Mouse (Mus musculus) MEL (cell line): Measurements from ENCODE around the gene Arx. TPM values are rescaled to one million over a fixed set of nuclear protein-coding genes. Genes with fewer than 3 reads are reported as not detected.

ENCODE experiments used
- DNase-seq: peaks from one replicate; pipeline ENCODE4 v3.0.0; 2011; ENCODE audit warnings: low read depth, low spot score
- H3K27ac ChIP-seq: 2 replicates; pipeline ENCODE4 v1.5.1; 2012; ENCODE audit warnings: low read depth, mild to moderate bottlenecking, control low read depth, low read length, moderate library complexity; ENCODE audit not compliant: control insufficient read depth
- H3K27me3 ChIP-seq, 2 experiments: fragments of 150-350 bp in 1 of 2; sonication (generic) in 1 of 2; 2 replicates each; pipeline ENCODE4 v1.6.1; 2012; ENCODE audit warnings: low read length in 2 of 2, mild to moderate bottlenecking in 2 of 2, improper control_type of control experiment in 1 of 2, moderate library complexity in 1 of 2; ENCODE audit not compliant: insufficient read depth in 2 of 2, control insufficient read depth in 1 of 2
- H3K36me3 ChIP-seq, 2 experiments: 2 replicates each; pipeline ENCODE4 v1.6.1; 2012 to 2014; ENCODE audit warnings: low read length in 2 of 2, improper control_type of control experiment in 1 of 2, inconsistent platforms in 1 of 2, mild to moderate bottlenecking in 1 of 2; ENCODE audit not compliant: insufficient read depth in 2 of 2, control insufficient read depth in 1 of 2
- H3K4me1 ChIP-seq, 2 experiments: fragments of 150-350 bp in 1 of 2; sonication (generic) in 1 of 2; 2 replicates each; pipeline ENCODE4 v1.6.1; 2012; ENCODE audit warnings: low read length in 2 of 2, improper control_type of control experiment in 1 of 2, mild to moderate bottlenecking in 1 of 2; ENCODE audit not compliant: insufficient read depth in 2 of 2, control insufficient read depth in 1 of 2
- H3K4me3 ChIP-seq, 2 experiments: fragments of 150-350 bp in 1 of 2; sonication (generic) in 1 of 2; 2 replicates each; pipeline ENCODE4 v1.5.1; 2012; ENCODE audit warnings: low read depth in 2 of 2, low read length in 2 of 2, mild to moderate bottlenecking in 2 of 2, moderate library complexity in 2 of 2, control low read depth in 1 of 2, improper control_type of control experiment in 1 of 2; ENCODE audit not compliant: control insufficient read depth in 1 of 2, insufficient read depth in 1 of 2
- H3K79me2 ChIP-seq: 2 replicates; pipeline ENCODE4 v1.6.1; 2012; ENCODE audit warnings: mild to moderate bottlenecking, low read length, moderate library complexity; ENCODE audit not compliant: control insufficient read depth, poor library complexity, insufficient read depth
- H3K9ac ChIP-seq: 2 replicates; pipeline ENCODE4 v1.6.1; 2012; ENCODE audit warnings: low read depth, mild to moderate bottlenecking, control low read depth, low read length, moderate library complexity; ENCODE audit not compliant: control insufficient read depth, poor library complexity, severe bottlenecking
- H3K9me3 ChIP-seq: fragments of 150-350 bp; sonication (generic); replicated peaks from 2 replicates; pipeline ENCODE4 v1.6.1; 2012; ENCODE audit warnings: mild to moderate bottlenecking, low read length, improper control_type of control experiment, moderate library complexity; ENCODE audit not compliant: insufficient read depth
- CTCF ChIP-seq, 3 experiments: IDR thresholded peaks in 2 of 3; conservative IDR thresholded peaks in 1 of 3; 2 replicates each; pipeline ENCODE4 v1.5.1; 2011 to 2012; ENCODE audit warnings: low read length in 3 of 3, low read depth in 2 of 3, mild to moderate bottlenecking in 2 of 3, improper control_type of control experiment in 1 of 3, inconsistent platforms in 1 of 3, mixed read lengths in 1 of 3, moderate library complexity in 1 of 3; ENCODE audit not compliant: control insufficient read depth in 1 of 3, insufficient read depth in 1 of 3, poor library complexity in 1 of 3, severe bottlenecking in 1 of 3
- E2F4 ChIP-seq: IDR thresholded peaks from 2 replicates; pipeline ENCODE4 v1.6.1; 2011; ENCODE audit warnings: low read depth, low read length, improper control_type of control experiment, borderline replicate concordance
- ELF1 ChIP-seq: IDR thresholded peaks from 2 replicates; pipeline ENCODE4 v1.6.1; 2014; ENCODE audit warnings: low read depth, mild to moderate bottlenecking, inconsistent platforms, low read length, improper control_type of control experiment, moderate library complexity
- EP300 ChIP-seq, 2 experiments: IDR thresholded peaks; 2 replicates each; pipeline ENCODE4 v1.6.1; 2011; ENCODE audit warnings: improper control_type of control experiment in 2 of 2, low read length in 2 of 2, low read depth in 1 of 2, mild to moderate bottlenecking in 1 of 2
- ETS1 ChIP-seq: IDR thresholded peaks from 2 replicates; pipeline ENCODE4 v1.6.1; 2012; ENCODE audit warnings: low read depth, mild to moderate bottlenecking, inconsistent platforms, low read length, improper control_type of control experiment, moderate library complexity
- GABPA ChIP-seq: IDR thresholded peaks from 2 replicates; pipeline ENCODE4 v1.6.1; 2012; ENCODE audit warnings: low read depth, mild to moderate bottlenecking, inconsistent platforms, low read length, improper control_type of control experiment, moderate library complexity
- HCFC1 ChIP-seq: IDR thresholded peaks from 2 replicates; pipeline ENCODE4 v1.6.1; 2012; ENCODE audit warnings: low read depth, mild to moderate bottlenecking, inconsistent platforms, low read length, improper control_type of control experiment, moderate library complexity
- JUND ChIP-seq: IDR thresholded peaks from 2 replicates; pipeline ENCODE4 v1.6.1; 2011; ENCODE audit warnings: low read depth, mild to moderate bottlenecking, improper control_type of control experiment, low read length
- MAX ChIP-seq: IDR thresholded peaks from 2 replicates; pipeline ENCODE4 v1.6.1; 2011; ENCODE audit warnings: low read length, improper control_type of control experiment
- MAZ ChIP-seq: IDR thresholded peaks from 2 replicates; pipeline ENCODE4 v1.6.1; 2012; ENCODE audit warnings: low read depth, mild to moderate bottlenecking, inconsistent platforms, low read length, improper control_type of control experiment
- MXI1 ChIP-seq: IDR thresholded peaks from 2 replicates; pipeline ENCODE4 v1.6.1; 2011; ENCODE audit warnings: mild to moderate bottlenecking, low read depth, low read length, improper control_type of control experiment
- NELFE ChIP-seq: IDR thresholded peaks from 2 replicates; pipeline ENCODE4 v1.6.1; 2011; ENCODE audit warnings: low read depth, low read length, improper control_type of control experiment
- NRF1 ChIP-seq: IDR thresholded peaks from 2 replicates; pipeline ENCODE4 v1.6.1; 2014; ENCODE audit warnings: low read depth, mild to moderate bottlenecking, inconsistent platforms, low read length, improper control_type of control experiment, moderate library complexity; ENCODE audit not compliant: poor library complexity, insufficient read depth, severe bottlenecking
- POLR2A ChIP-seq, 2 experiments: IDR thresholded peaks; 2 replicates each; pipeline ENCODE4 v1.6.1; 2011 to 2012; ENCODE audit warnings: low read length in 2 of 2, mild to moderate bottlenecking in 2 of 2, control low read depth in 1 of 2, improper control_type of control experiment in 1 of 2, low read depth in 1 of 2, moderate library complexity in 1 of 2; ENCODE audit not compliant: control insufficient read depth in 1 of 2, insufficient read depth in 1 of 2, poor library complexity in 1 of 2
- POLR2AphosphoS2 ChIP-seq: IDR thresholded peaks from 2 replicates; pipeline ENCODE4 v1.6.1; 2011; ENCODE audit warnings: low read length, improper control_type of control experiment
- RCOR1 ChIP-seq: IDR thresholded peaks from 2 replicates; pipeline ENCODE4 v1.6.1; 2012; ENCODE audit warnings: low read depth, mild to moderate bottlenecking, inconsistent platforms, low read length, improper control_type of control experiment
- TAL1 ChIP-seq: IDR thresholded peaks from 2 replicates; pipeline ENCODE4 v1.6.1; 2012; ENCODE audit warnings: mild to moderate bottlenecking, inconsistent platforms, low read length, moderate library complexity, mixed read lengths
- TCF12 ChIP-seq: IDR thresholded peaks from 2 replicates; pipeline ENCODE4 v1.6.1; 2014; ENCODE audit warnings: low read depth, mild to moderate bottlenecking, inconsistent platforms, low read length, improper control_type of control experiment, moderate library complexity
- USF1 ChIP-seq: IDR thresholded peaks from 2 replicates; pipeline ENCODE4 v1.6.1; 2014; ENCODE audit warnings: low read depth, mild to moderate bottlenecking, inconsistent platforms, low read length, improper control_type of control experiment, moderate library complexity
- USF2 ChIP-seq, 2 experiments: IDR thresholded peaks; 2 replicates each; pipeline ENCODE4 v1.6.1; 2011 to 2012; ENCODE audit warnings: improper control_type of control experiment in 2 of 2, low read length in 2 of 2, borderline replicate concordance in 1 of 2, inconsistent platforms in 1 of 2, low read depth in 1 of 2, mild to moderate bottlenecking in 1 of 2; ENCODE audit not compliant: insufficient read depth in 1 of 2
- ZC3H11A ChIP-seq: IDR thresholded peaks from 2 replicates; pipeline ENCODE4 v1.6.1; 2012; ENCODE audit warnings: low read depth, mild to moderate bottlenecking, inconsistent platforms, low read length, improper control_type of control experiment
- ZKSCAN1 ChIP-seq: IDR thresholded peaks from 2 replicates; pipeline ENCODE4 v1.6.1; 2012; ENCODE audit warnings: low read depth, mild to moderate bottlenecking, inconsistent platforms, low read length, improper control_type of control experiment, moderate library complexity
- ZMIZ1 ChIP-seq: IDR thresholded peaks from 2 replicates; pipeline ENCODE4 v1.6.1; 2012; ENCODE audit warnings: low read depth, mild to moderate bottlenecking, inconsistent platforms, low read length, improper control_type of control experiment, moderate library complexity
- ZNF384 ChIP-seq: IDR thresholded peaks from 2 replicates; pipeline ENCODE4 v1.6.1; 2012; ENCODE audit warnings: low read depth, mild to moderate bottlenecking, inconsistent platforms, low read length, improper control_type of control experiment
- polyA plus RNA-seq, 2 experiments: library from polyadenylated mRNA; stranded (reverse) in 1 of 2; unstranded in 1 of 2; fragments of >175 nt in 1 of 2; fragments of >200 nt in 1 of 2; gene quantifications; 2 replicates each; pipeline versions ENCODE4 v1.2.1 to v1.2.4; 2012; ENCODE audit warnings: low replicate concordance in 2 of 2, low read depth in 1 of 2; ENCODE audit not compliant: insufficient read length in 2 of 2, insufficient read depth in 1 of 2, missing spikeins in 1 of 2
- total RNA-seq: library from RNA; depleted of rRNA; stranded (reverse); fragments of 300-350 nt; gene quantifications from 2 replicates; pipeline ENCODE4 v1.2.3, GENCODE M21; 2012

Gene Arx
- total and polyA plus RNA-seq, 3 experiments, result not detected

GRCm38 (mm10) chrX:93295819-93296218 lies 9.6 kb downstream of the Arx start:
- H3K9me3 ChIP-seq, result no peaks in the 10 kb centered on the region
- no peak for DNase-seq
- H3K27ac ChIP-seq, result no peak overlapping the region
- no peaks in the 10 kb centered on the region for H3K79me2 ChIP-seq
- H3K4me1 ChIP-seq, result no peaks in the 10 kb centered on the region
- H3K9ac ChIP-seq, result no peak overlapping the region
- H3K4me3 ChIP-seq, result no peak overlapping the region
- no peaks in the 10 kb centered on the region for H3K27me3 ChIP-seq
- H3K36me3 ChIP-seq, result no peaks in the 10 kb centered on the region
- TF ChIP-seq ZNF384, result no peak
- no peak for TF ChIP-seq CTCF (IDR thresholded peaks at IDR 0.05 in 2 of 3, conservative IDR thresholded peaks at IDR 0.05 in 1 of 3; ENCODE audit: control insufficient read depth in 1 of 3, insufficient read depth in 1 of 3, low read depth in 2 of 3, low read length in 3 of 3, poor library complexity in 1 of 3, severe bottlenecking in 1 of 3)
- TF ChIP-seq POLR2A (IDR thresholded peaks at IDR 0.05; ENCODE audit: control insufficient read depth in 1 of 2, insufficient read depth in 1 of 2, low read depth in 1 of 2, low read length in 2 of 2, poor library complexity in 1 of 2), result no peak
- TF ChIP-seq MXI1, result no peak
- no peak for TF ChIP-seq USF2 (IDR thresholded peaks at IDR 0.05; ENCODE audit: borderline replicate concordance in 1 of 2, insufficient read depth in 1 of 2, low read depth in 1 of 2, low read length in 2 of 2)
- TF ChIP-seq USF1, result no peak
- no peak for TF ChIP-seq GABPA
- TF ChIP-seq HCFC1, result no peak
- TF ChIP-seq ZMIZ1, result no peak
- TF ChIP-seq NELFE, result no peak
- no peak for TF ChIP-seq ZC3H11A
- TF ChIP-seq TCF12, result no peak

GRCm38 (mm10) chrX:93297001-93297441 lies 10.8 kb downstream of the Arx start:
- H3K9me3 ChIP-seq, result no peaks in the 10 kb centered on the region
- no peak for DNase-seq
- no peak overlapping the region for H3K27ac ChIP-seq
- H3K4me3 ChIP-seq, result no peak overlapping the region
- no peaks in the 10 kb centered on the region for H3K4me1 ChIP-seq
- no peaks in the 10 kb centered on the region for H3K36me3 ChIP-seq
- H3K27me3 ChIP-seq, result no peaks in the 10 kb centered on the region
- H3K79me2 ChIP-seq, result no peaks in the 10 kb centered on the region
- TF ChIP-seq E2F4 (no peak), ZMIZ1 (no peak)
- TF ChIP-seq, all 39 proteins: peak for 0
- no peak overlapping the region for H3K9ac ChIP-seq

- Histone ChIP-seq H3K27me3 (no peaks in the 10 kb centered on the region), H3K79me2 (no peaks in the 10 kb centered on the region), H3K4me1 (no peaks in the 10 kb centered on the region), H3K4me3 (no peak overlapping the region), H3K9me3 (no peaks in the 10 kb centered on the region), H3K36me3 (no peaks in the 10 kb centered on the region), H3K27ac (no peak overlapping the region), H3K9ac (no peak overlapping the region)
- TF ChIP-seq EP300 (IDR thresholded peaks at IDR 0.05; ENCODE audit: low read depth in 1 of 2, low read length in 2 of 2) (no peak), ZMIZ1 (no peak), ZKSCAN1 (no peak), NRF1 (no peak), CTCF (IDR thresholded peaks at IDR 0.05 in 2 of 3, conservative IDR thresholded peaks at IDR 0.05 in 1 of 3; ENCODE audit: control insufficient read depth in 1 of 3, insufficient read depth in 1 of 3, low read depth in 2 of 3, low read length in 3 of 3, poor library complexity in 1 of 3, severe bottlenecking in 1 of 3) (no peak), MAZ (no peak), USF2 (IDR thresholded peaks at IDR 0.05; ENCODE audit: borderline replicate concordance in 1 of 2, insufficient read depth in 1 of 2, low read depth in 1 of 2, low read length in 2 of 2) (no peak), MAX (no peak), ELF1 (no peak), ETS1 (no peak), E2F4 (no peak), RCOR1 (no peak), POLR2AphosphoS2 (no peak), JUND (no peak), TAL1 (no peak), ZC3H11A (no peak)
- no peak for DNase-seq
Observed at GRCm38 (mm10) chrX:93299046-93299626, 12.9 kb downstream of the Arx start.
